Mouse (Mus musculus) G1E-ER4 (cell line): Measurements from ENCODE around the gene Sebox. TPM values are rescaled to one million over a fixed set of nuclear protein-coding genes. Genes with fewer than 3 reads are reported as not detected.

Experiments used
- GATA1 ChIP-seq: IDR thresholded peaks from one replicate; pipeline ENCODE4 v1.8.0; 2012; ENCODE audit warnings: low read length, inconsistent platforms
- polyA plus RNA-seq: library from polyadenylated mRNA; stranded (reverse); fragments of >175 nt; gene quantifications from 2 replicates; pipeline ENCODE4 v1.2.3, GENCODE M21; 2012

Gene Sebox
- polyA plus RNA-seq, 1 experiment = not detected

GRCm38 (mm10) chr11:78483639-78484038 is 19.6 kb upstream of the Sebox start:
- TF ChIP-seq GATA1 = no peak

GRCm38 (mm10) chr11:78488168-78488567 is 15.1 kb upstream of the Sebox start:
- no peak for TF ChIP-seq GATA1

GRCm38 (mm10) chr11:78490781-78491241 is 12.4 kb upstream of the Sebox start:
- TF ChIP-seq GATA1 = no peak

GRCm38 (mm10) chr11:78495904-78496303 is 7.3 kb upstream of the Sebox start:
- TF ChIP-seq GATA1 = no peak

GRCm38 (mm10) chr11:78497071-78497541 is 6.1 kb upstream of the Sebox start:
- TF ChIP-seq GATA1 = no peak

- no peak for TF ChIP-seq GATA1
Observed at GRCm38 (mm10) chr11:78497544-78498522, 5.4 kb upstream of the Sebox start, which contains the start of gene Sarm1. Gene Sarm1, minus strand, starts transcription at chr11:78497754.

- TF ChIP-seq GATA1 = no peak
Observed at GRCm38 (mm10) chr11:78499004-78499403, 4.2 kb upstream of the Sebox start, which contains the start of gene Vtn. Gene Vtn, plus strand, starts transcription at chr11:78499091.

- no peak for TF ChIP-seq GATA1
Observed at GRCm38 (mm10) chr11:78499543-78499942, 3.7 kb upstream of the Sebox start.

GRCm38 (mm10) chr11:78500623-78501202 is 2.5 kb upstream of the Sebox start:
- no peak for TF ChIP-seq GATA1

GRCm38 (mm10) chr11:78501529-78501928 is 1.7 kb upstream of the Sebox start:
- TF ChIP-seq GATA1 = no peak

GRCm38 (mm10) chr11:78505430-78505829 is 2.2 kb downstream of the Sebox start:
- no peak for TF ChIP-seq GATA1

GRCm38 (mm10) chr11:78509148-78509547 is 5.9 kb downstream of the Sebox start:
- TF ChIP-seq GATA1 = no peak

GRCm38 (mm10) chr11:78512025-78512957 is 9.0 kb downstream of the Sebox start, which contains the start of the genes Tmem199 and Poldip2:
Gene Tmem199, minus strand, starts transcription at chr11:78512172.
Gene Poldip2, plus strand, starts transcription at chr11:78512193.
- TF ChIP-seq GATA1 = no peak

- no peak for TF ChIP-seq GATA1
Observed at GRCm38 (mm10) chr11:78513106-78513790, 10.0 kb downstream of the Sebox start.
